Mouse (Mus musculus) embryo, embryonic 10.5 days (tissue): Measurements from ENCODE around the gene Tmc3.

Source experiments
- DNase-seq: peaks from one replicate; pipeline ENCODE4 v3.0.0-alpha.2; 2015; ENCODE audit warnings: low spot score

Gene Tmc3

DNA sequence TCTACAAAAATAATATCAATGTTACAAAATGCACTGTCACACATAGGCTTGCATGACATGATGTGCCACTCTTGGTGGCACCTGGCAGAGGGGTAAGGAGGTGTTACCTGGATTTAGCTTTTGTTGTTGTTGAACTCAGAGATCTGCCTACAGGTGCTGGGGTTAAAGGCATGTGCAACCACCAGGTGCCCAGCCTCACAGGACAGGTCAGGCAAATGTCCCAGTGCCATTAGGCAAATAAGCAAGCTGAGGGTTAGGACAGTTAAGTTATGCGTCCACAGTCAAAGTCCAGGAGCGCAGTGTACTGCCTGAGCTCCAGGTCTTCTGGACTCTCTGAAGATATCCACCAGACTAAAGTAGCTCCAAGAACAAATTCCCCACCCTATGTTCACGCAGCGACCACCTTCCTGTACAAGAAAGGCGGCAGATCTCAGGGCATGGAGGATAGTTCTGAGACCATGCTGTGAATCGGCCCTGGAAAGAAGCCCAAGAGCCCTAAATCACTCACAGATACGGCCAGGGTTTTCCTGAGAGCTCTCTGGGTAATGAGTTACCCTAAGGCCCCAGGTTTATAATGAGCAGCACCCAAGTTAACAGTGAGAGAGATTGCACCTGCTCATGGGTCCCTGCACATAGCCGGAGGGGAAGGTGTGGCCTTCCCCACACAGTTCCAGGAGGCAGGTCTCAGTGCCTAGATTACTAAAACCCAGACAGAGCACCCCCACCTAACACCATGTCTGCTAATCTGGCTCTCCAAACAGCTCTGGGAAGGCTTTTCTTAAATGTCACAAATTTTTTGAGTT lies 53.3 kb downstream of the Tmc3 start:
- no peak for DNase-seq

DNA sequence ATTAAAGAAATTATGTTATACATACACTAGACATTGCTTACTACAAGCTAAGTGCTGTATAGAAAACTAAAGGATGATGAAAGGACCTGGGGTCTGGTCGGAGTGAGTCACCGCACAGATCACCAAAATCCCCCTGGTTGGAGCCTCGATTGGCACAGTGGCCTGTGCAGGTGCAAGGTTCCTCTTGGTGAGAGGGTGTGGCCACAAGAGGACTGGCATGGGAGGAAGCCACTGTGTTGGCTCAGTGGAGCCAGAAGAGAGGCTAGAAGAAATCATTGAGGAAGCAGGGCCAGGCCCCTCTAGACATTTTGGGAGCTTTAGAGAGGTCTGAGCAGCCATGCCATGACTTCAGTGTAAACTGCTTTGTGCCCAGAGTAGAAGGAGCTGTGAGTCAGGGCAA lies 54.4 kb downstream of the Tmc3 start:
- DNase-seq, result no peak

GRCm38 (mm10) chr7:83640581-83640980 lies 55.9 kb downstream of the Tmc3 start:
- DNase-seq, result no peak

DNA sequence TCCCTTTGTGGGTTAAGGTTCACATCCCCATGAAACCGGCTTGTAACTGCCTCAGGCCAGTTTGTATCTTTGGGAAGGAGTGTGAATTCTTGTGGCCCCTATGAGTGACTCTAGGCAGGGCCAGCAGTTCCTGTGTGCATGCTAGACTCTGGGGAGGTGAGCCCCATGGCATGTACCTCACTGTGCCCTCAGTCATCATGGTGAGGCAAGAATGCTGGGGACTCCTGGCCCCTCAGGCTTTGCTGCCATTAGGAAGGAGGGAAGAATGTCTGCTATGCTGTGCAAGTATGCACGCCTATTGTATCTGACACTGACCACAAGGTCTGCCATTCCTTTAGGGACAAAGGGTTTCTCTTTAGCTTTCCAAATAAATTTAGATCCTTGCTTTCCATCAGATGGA lies 56.4 kb downstream of the Tmc3 start:
- DNase-seq, result peak; percentile 8

DNA sequence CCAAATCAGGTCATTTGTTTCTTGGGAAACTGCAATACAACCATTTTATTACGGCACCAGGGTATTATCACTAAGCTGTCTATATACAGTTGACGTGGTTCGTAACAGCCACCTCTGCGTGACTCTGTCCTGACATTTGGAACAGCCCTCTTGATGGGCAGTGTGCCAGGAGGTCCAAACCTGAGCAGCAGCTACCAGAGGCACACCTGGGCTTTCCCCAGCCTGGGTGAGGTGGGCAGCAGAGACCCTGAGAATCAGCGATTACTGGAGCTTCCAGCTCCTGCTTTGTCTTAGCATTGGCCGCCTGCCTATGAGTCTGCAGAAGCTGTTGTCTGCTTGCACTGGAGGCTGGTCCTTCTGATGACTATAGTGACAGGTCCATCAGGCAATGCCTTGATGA lies 58.9 kb downstream of the Tmc3 start:
- no peak for DNase-seq

DNA sequence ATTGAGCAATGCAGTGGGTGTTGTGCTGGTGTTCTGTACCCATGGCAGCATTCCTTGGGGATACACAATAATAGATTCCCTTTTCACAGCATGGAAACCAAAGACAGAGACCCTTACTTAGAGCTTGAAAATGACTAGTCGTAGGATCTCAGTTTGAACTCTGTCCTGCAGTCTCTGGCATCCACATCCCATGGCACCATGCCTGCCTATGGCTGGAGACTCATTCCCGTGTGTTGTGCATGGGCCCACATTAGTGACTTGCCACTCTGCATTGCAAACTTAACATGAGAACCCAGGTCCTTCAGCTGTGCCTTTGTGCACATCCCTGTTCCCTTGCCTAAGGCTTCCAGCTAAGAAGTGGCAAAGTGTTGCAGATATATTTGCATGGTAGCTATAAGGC lies 60.0 kb downstream of the Tmc3 start:
- DNase-seq, result no peak

- DNase-seq, result no peak
Observed at GRCm38 (mm10) chr7:83645476-83645875, 60.7 kb downstream of the Tmc3 start.

- DNase-seq, result no peak
Observed at GRCm38 (mm10) chr7:83648807-83649206, 64.1 kb downstream of the Tmc3 start.

GRCm38 (mm10) chr7:83650638-83651037 lies 65.9 kb downstream of the Tmc3 start:
- DNase-seq, result no peak

GRCm38 (mm10) chr7:83652498-83652897 lies 67.8 kb downstream of the Tmc3 start:
- no peak for DNase-seq

DNA sequence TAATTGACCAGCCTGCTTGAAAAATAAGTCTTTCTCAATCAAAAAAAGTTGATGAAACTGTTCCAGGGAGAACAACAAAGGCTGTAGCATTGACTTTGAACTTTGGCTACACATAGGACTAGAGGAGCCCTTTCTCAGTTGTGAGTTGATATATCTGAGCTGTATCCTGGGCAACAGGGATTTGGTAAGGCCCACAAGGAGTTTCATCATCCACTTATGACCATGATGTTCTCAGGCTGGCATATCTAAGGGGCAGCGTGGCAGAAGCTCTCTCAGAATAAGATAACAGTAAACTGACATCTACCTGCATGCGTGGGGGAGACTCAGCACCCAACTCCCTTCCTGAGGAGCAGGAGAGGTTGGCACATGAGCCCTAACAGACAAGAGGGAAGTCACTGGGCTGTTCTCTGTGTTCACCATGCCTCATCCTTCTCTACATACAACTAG lies 68.9 kb downstream of the Tmc3 start:
- no peak for DNase-seq

DNA sequence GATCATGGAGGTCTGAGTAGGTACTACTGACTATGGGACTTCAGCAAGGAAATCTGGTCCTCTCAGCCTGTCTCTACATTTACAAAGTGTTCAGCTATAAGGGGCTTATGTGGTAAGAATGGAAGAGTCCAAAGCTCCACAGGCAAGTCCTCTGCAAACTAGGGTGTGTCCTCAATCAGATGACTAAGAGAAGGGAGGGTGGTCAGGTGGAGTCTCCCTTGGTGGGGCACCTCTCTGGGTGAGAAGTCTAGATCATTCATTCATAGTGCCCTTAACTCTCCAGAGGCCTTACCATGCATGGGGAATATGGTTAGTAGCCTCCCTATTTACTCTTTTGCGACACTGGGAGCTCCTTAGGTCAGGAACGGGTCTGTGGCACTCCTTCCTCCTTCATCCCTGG lies 69.5 kb downstream of the Tmc3 start:
- DNase-seq, result no peak

DNA sequence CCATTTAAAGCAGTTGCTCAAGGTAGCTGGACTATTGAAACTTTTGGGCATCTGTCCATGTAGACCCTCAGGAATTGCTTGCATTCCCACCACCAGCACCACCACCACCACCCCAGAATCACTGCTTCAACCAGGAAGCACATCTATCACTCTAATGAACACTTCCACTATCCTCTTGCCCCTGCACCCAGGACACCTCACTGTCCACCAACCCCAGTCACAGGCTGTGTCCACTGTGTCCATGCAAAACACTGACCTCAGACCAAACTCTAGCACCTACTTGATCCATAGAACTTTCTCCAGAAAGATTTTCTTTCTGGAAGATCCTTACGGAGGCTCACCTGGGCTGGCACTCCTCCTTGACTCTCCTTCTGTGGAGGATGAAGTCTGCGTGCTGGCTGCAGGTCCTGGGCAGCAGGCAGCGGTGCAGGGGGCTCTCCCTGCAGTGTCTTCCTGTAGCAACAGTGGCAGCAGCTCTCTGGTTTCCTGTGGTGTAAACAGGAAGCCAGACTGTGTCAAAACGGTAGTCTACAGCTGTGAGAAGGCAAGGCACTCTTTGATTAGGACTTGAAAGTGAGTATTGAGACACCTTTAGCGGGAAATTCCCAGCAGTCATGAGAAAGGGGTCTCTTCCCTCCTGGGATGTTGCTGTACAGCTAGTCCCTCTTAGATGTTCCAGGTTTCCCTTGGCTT lies 70.4 kb downstream of the Tmc3 start:
- DNase-seq, result no peak

- no peak for DNase-seq
Observed at GRCm38 (mm10) chr7:83658716-83659115, 74.0 kb downstream of the Tmc3 start.

GRCm38 (mm10) chr7:83659159-83660065 lies 74.7 kb downstream of the Tmc3 start:
- DNase-seq, result no peak

DNA sequence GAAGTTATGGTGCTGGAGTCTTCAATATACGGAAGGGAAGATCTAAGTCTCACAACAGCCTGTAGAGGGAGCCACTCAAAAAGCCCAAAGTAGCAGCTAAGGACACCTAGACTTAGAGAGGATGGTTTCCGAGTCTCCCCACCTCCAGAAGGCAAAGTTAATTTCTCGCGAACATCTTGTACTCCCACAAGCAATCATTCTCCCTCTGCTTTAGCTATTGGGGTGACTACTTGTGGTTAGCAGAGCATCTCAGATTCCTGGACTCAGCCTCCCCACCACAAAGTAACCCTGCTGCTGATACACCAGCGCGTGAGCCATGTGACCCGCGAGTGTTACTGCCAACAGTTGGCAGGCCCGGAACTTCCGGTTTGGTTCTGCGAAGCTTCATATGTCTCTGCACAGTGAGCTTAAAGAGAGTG lies 75.6 kb downstream of the Tmc3 start:
- DNase-seq, result no peak

DNA sequence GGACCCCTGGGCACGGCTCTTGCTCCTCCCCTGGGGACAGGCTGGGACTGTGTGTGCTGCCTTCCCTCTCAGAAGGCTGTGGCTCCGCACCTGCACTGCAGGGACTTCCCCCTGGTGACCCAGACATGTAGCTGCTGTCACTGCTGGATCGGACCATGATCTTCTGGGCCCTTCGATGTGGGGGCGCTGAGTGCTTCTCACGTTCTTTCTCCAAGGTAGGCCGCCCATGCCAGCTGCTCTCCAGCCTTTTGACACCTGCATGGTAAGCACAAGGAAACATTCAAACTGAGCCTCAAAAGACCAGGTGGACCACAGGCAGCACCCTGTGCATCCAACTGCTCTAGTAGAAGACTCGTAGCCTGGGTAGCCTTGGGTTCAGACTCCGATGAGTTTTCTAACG lies 76.3 kb downstream of the Tmc3 start:
- DNase-seq, result no peak

DNA sequence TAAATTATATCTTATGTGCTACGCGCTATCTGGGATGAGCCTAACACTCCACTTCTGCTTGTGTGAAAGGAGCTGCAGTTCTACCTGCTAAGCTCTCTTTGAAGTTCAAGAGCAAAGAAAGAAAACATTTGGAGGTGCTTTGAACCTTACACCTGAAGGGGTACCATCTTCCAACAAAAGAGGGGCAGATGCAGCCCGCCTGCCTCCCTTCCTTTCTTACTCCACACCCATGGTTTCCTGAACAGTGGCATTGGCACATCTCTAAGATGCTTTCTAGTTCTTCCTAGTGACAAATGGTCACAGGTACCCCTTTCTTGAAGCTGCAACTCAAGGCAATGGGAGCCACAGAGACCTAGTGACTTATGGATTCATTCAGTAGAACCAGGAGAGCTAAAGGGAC lies 77.0 kb downstream of the Tmc3 start:
- DNase-seq, result no peak

- no peak for DNase-seq
Observed at GRCm38 (mm10) chr7:83662711-83663375, 78.1 kb downstream of the Tmc3 start.

DNA sequence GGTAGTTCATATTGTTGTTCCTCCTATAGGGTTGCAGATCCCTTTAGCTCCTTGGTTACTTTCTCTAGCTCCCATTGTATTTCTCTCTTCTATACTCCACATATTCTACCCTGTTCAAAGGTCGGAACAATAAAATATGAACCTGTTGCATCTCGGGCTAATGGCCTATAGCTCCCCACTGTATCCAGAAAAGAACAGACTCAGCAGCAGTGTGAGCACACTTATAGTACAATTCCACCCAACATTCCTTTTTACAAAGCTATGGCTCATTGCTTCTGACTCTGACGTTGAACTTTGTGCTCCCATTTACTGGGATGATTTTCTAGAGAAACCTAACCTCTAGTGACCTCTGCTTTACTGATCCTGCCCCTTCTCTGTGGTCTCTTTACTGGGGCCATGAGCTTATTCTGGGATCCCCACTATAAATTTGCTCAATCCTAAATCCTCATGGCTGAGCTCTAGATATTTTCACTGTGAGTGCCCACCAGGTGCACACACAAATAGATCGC lies 81.4 kb downstream of the Tmc3 start:
- DNase-seq, result no peak

GRCm38 (mm10) chr7:83667936-83668645 lies 83.4 kb downstream of the Tmc3 start:
- no peak for DNase-seq
